In genomic region chr16:57755708-57756107, GRCm38 (mm10) we compare ENCODE assay signal across 8 mouse cellular contexts. TPM values are rescaled to one million over a fixed set of nuclear protein-coding genes. Genes with fewer than 3 reads are reported as not detected.
DNase-seq lines count a peak whose midpoint lies in the region; ATAC-seq and TF ChIP-seq lines count a peak whose summit lies in the region.

No protein-coding gene starts in this region.

- TF ChIP-seq CTCF in left cerebral cortex, adult 2 months (IDR thresholded peaks at IDR 0.05): no peak
- no peak for TF ChIP-seq CTCF in intestine, postnatal 0 days (IDR thresholded peaks at IDR 0.05; ENCODE audit: low read depth)

- peak overlapping the region; percentile 42 for H3K4me3 ChIP-seq in left cerebral cortex, adult 2 months
- no peak overlapping the region for H3K4me3 ChIP-seq in intestine, postnatal 0 days (ENCODE audit: low read depth, low read length)
- no peak overlapping the region for H3K4me3 ChIP-seq in stomach, embryonic 15.5 days (replicated peaks)

- 51% methylated on average over 5 of the region's 5 CpGs for WGBS in intestine, postnatal 0 days
- WGBS in stomach, embryonic 15.5 days: 50% methylated on average over 5 of the region's 5 CpGs

- peaks cover 5% of the 10 kb centered on the region; the same call in 1 of the 2 replicates for H3K27me3 ChIP-seq in intestine, postnatal 0 days (replicated peaks; ENCODE audit: control insufficient read depth, insufficient read depth, low read length)
- peaks cover 3% of the 10 kb centered on the region; the same call in 1 of the 2 replicates for H3K27me3 ChIP-seq in stomach, embryonic 15.5 days (replicated peaks)

- peak overlapping the region; percentile 89 for H3K27ac ChIP-seq in left cerebral cortex, adult 2 months
- H3K27ac ChIP-seq in intestine, postnatal 0 days (ENCODE audit: low read depth, low read length): no peak overlapping the region
- H3K27ac ChIP-seq in stomach, embryonic 15.5 days: no peak overlapping the region

- intact Hi-C loops in left cerebral cortex, adult 2 months (cut with DNase I): loop anchor here (10.0 kb wide), 1 partner anchor 669 kb away; no protein-coding TSS in a partner anchor
- intact Hi-C loops in left cerebral cortex, postnatal 4 days (cut with DNase I): no loop called here

- H3K9me3 ChIP-seq in intestine, postnatal 0 days (ENCODE audit: control insufficient read depth): no peaks in the 10 kb centered on the region
- H3K9me3 ChIP-seq in stomach, embryonic 15.5 days: no peaks in the 10 kb centered on the region

- H3K9ac ChIP-seq in intestine, postnatal 0 days (ENCODE audit: low read depth, low read length): no peak overlapping the region
- H3K9ac ChIP-seq in stomach, embryonic 15.5 days: no peak overlapping the region

- H3K36me3 ChIP-seq in intestine, postnatal 0 days (ENCODE audit: control insufficient read depth, insufficient read depth): no peaks in the 10 kb centered on the region
- H3K36me3 ChIP-seq in stomach, embryonic 15.5 days: no peaks in the 10 kb centered on the region

- peak; percentile 40 for ATAC-seq in frontal cortex, adult (ENCODE audit: low TSS enrichment)
- ATAC-seq in intestine, postnatal 0 days: no peak
- no peak for ATAC-seq in stomach, embryonic 15.5 days (ENCODE audit: insufficient read depth, low FRiP score, low read depth)

- H3K4me2 ChIP-seq in intestine, postnatal 0 days (replicated peaks; ENCODE audit: low read depth): peak overlapping the region; percentile 76; the same call in 1 of the 2 replicates
- H3K4me2 ChIP-seq in stomach, embryonic 15.5 days: peak overlapping the region; percentile 74

- peaks cover 5% of the 10 kb centered on the region; the same call in 1 of the 2 replicates for H3K4me1 ChIP-seq in intestine, postnatal 0 days (replicated peaks; ENCODE audit: control insufficient read depth, insufficient read depth, low read length)
- peaks cover 12% of the 10 kb centered on the region; the same call in 1 of the 2 replicates for H3K4me1 ChIP-seq in stomach, embryonic 15.5 days

- DNase-seq in frontal cortex, postnatal 10 days (ENCODE audit: low spot score in 2 of 2): no peak
- no peak for DNase-seq in left cerebral cortex, adult 2 months (ENCODE audit: extremely low spot score in 1 of 2, low spot score in 2 of 2)
- no peak for DNase-seq in left cerebral cortex, postnatal 4 days
- no peak for DNase-seq in B cell, adult 2 months
- DNase-seq in MN1 (ENCODE audit: low spot score): no peak

RNA-seq across cellular contexts. Expression of gene Col8a1, which starts 1.2 kb away (rescaled TPM):
- total RNA-seq in left cerebral cortex, adult 2 months (2021): 1 to 10 TPM; 1.9 to 2.4 TPM
- total RNA-seq in left cerebral cortex, postnatal 4 days (2021): 1 to 10 TPM; 2.6 to 3.4 TPM
- 7.3 and 9.1 TPM in 2 replicates for polyA plus RNA-seq in intestine, postnatal 0 days (2015; fragmentation: Nextera tagmentation; extraction: Ambion mirVana)
- polyA plus RNA-seq in stomach, embryonic 15.5 days (2015; fragmentation: Nextera tagmentation; extraction: Ambion mirVana): 11.6 and 15.7 TPM in 2 replicates
